Mouse (Mus musculus) kidney, embryonic 14.5 days (tissue): ENCODE measurements around the gene Pdx1. TPM values are rescaled to one million over a fixed set of nuclear protein-coding genes. Genes with fewer than 3 reads are reported as not detected.
A peak's percentile ranks its signal among the peaks of the same experiment; 100 is the strongest.

Experiments
- ATAC-seq: fragments of 200-750 bp; cut with Nextera tagmentation; 2 replicates; pipeline ENCODE4 v1.8.0; 2017; ENCODE audit warnings: moderate number of reproducible peaks, mild to moderate bottlenecking, moderate TSS enrichment, moderate library complexity; ENCODE audit not compliant: low FRiP score, low TSS enrichment
- H3K27ac ChIP-seq: fragments of 300-500 bp; sonication (generic); 2 replicates; pipeline ENCODE4 v1.5.1; 2014; ENCODE audit warnings: low read depth, mild to moderate bottlenecking, low read length, moderate library complexity, mixed read lengths
- H3K27me3 ChIP-seq: fragments of 300-500 bp; sonication (generic); 2 replicates; pipeline ENCODE4 v1.6.1; 2014; ENCODE audit warnings: mild to moderate bottlenecking, low read length; ENCODE audit not compliant: control insufficient read depth, insufficient read depth
- H3K36me3 ChIP-seq: fragments of 300-500 bp; sonication (generic); 2 replicates; pipeline ENCODE4 v1.6.1; 2014; ENCODE audit warnings: low read length, mixed read lengths; ENCODE audit not compliant: control insufficient read depth, insufficient read depth
- H3K4me1 ChIP-seq: fragments of 300-500 bp; sonication (generic); 2 replicates; pipeline ENCODE4 v1.6.1; 2014; ENCODE audit warnings: low read length, mixed read lengths; ENCODE audit not compliant: control insufficient read depth, insufficient read depth
- H3K4me2 ChIP-seq: fragments of 300-500 bp; sonication (generic); replicated peaks from 2 replicates; pipeline ENCODE4 v1.6.1; 2014; ENCODE audit warnings: low read depth, mild to moderate bottlenecking, low read length
- H3K4me3 ChIP-seq: fragments of 300-500 bp; sonication (generic); 2 replicates; pipeline ENCODE4 v1.5.1; 2014; ENCODE audit warnings: mild to moderate bottlenecking, low read length
- H3K9ac ChIP-seq: fragments of 300-500 bp; sonication (generic); 2 replicates; pipeline ENCODE4 v1.6.1; 2014; ENCODE audit warnings: low read depth, mild to moderate bottlenecking, low read length, moderate library complexity
- H3K9me3 ChIP-seq: fragments of 300-500 bp; sonication (generic); 2 replicates; pipeline ENCODE4 v1.6.1; 2016; ENCODE audit warnings: low read length; ENCODE audit not compliant: control insufficient read depth
- WGBS: fragments of 180-500 bp; shearing (Covaris S2); extraction: QIAGEN DNeasy Blood & Tissue Kit; methylation state at CpG from one replicate; pipeline ENCODE4 v1.1.7; 2014; 5-methylcytosine and 5-hydroxymethylcytosine counted together
- polyA plus RNA-seq: library from polyadenylated mRNA; unstranded; fragments of >200 nt; fragmentation: Nextera tagmentation; extraction: Ambion mirVana; gene quantifications from 2 replicates; pipeline ENCODE4 v1.2.1, GENCODE M21; 2014

Gene Pdx1
- polyA plus RNA-seq, 1 experiment from 2014 or later: 0.19 TPM

GRCm38 (mm10) chr5:147267434-147267833, 2.3 kb upstream of the Pdx1 start:
- H3K4me1 ChIP-seq: no peaks in the 10 kb centered on the region
- no peak overlapping the region for H3K4me2 ChIP-seq
- ATAC-seq: no peak
- H3K4me3 ChIP-seq: no peak overlapping the region
- H3K9ac ChIP-seq: no peak overlapping the region
- H3K27me3 ChIP-seq: peaks cover 84% of the 10 kb centered on the region
- WGBS: 3% methylated on average over 6 of the region's 6 CpGs
- H3K9me3 ChIP-seq: no peaks in the 10 kb centered on the region
- H3K27ac ChIP-seq: no peak overlapping the region
- H3K36me3 ChIP-seq: no peaks in the 10 kb centered on the region

GRCm38 (mm10) chr5:147268728-147269127, 1.0 kb upstream of the Pdx1 start:
- Histone ChIP-seq H3K36me3 (no peaks in the 10 kb centered on the region), H3K4me1 (no peaks in the 10 kb centered on the region), H3K9me3 (no peaks in the 10 kb centered on the region), H3K27ac (no peak overlapping the region), H3K4me3 (no peak overlapping the region), H3K4me2 (no peak overlapping the region), H3K9ac (no peak overlapping the region), H3K27me3 (peaks cover 87% of the 10 kb centered on the region)
- WGBS: under 1% methylated on average over 8 of the region's 8 CpGs
- no peak for ATAC-seq

- Histone ChIP-seq H3K27me3 (peaks cover 87% of the 10 kb centered on the region), H3K4me2 (no peak overlapping the region), H3K4me3 (no peak overlapping the region), H3K4me1 (no peaks in the 10 kb centered on the region), H3K9ac (no peak overlapping the region), H3K27ac (no peak overlapping the region), H3K9me3 (no peaks in the 10 kb centered on the region), H3K36me3 (no peaks in the 10 kb centered on the region)
- ATAC-seq: no peak
- 3% methylated on average over 6 of the region's 6 CpGs for WGBS
Measured at GRCm38 (mm10) chr5:147269371-147269770, 388 bp upstream of the Pdx1 start.

- Histone ChIP-seq H3K4me1 (no peaks in the 10 kb centered on the region), H3K36me3 (no peaks in the 10 kb centered on the region), H3K9ac (no peak overlapping the region), H3K9me3 (no peaks in the 10 kb centered on the region), H3K27ac (no peak overlapping the region), H3K27me3 (peaks cover 90% of the 10 kb centered on the region), H3K4me2 (no peak overlapping the region), H3K4me3 (no peak overlapping the region)
- ATAC-seq: no peak
- WGBS: under 1% methylated on average over 29 of the region's 29 CpGs
Measured at GRCm38 (mm10) chr5:147270673-147271655, 1.2 kb downstream of the Pdx1 start.

- no peak overlapping the region for H3K27ac ChIP-seq
- no peak overlapping the region for H3K4me3 ChIP-seq
- H3K9ac ChIP-seq: no peak overlapping the region
- H3K9me3 ChIP-seq: no peaks in the 10 kb centered on the region
- no peaks in the 10 kb centered on the region for H3K36me3 ChIP-seq
- H3K4me2 ChIP-seq: no peak overlapping the region
- H3K27me3 ChIP-seq: peaks cover 90% of the 10 kb centered on the region
- no peaks in the 10 kb centered on the region for H3K4me1 ChIP-seq
- ATAC-seq: no peak
- 4% methylated on average over 12 of the region's 12 CpGs for WGBS
Measured at GRCm38 (mm10) chr5:147272046-147272807, 2.5 kb downstream of the Pdx1 start.

GRCm38 (mm10) chr5:147272808-147273345, 3.1 kb downstream of the Pdx1 start:
- Histone ChIP-seq H3K4me2 (no peak overlapping the region), H3K4me1 (no peaks in the 10 kb centered on the region), H3K27me3 (peaks cover 91% of the 10 kb centered on the region), H3K4me3 (no peak overlapping the region), H3K27ac (no peak overlapping the region), H3K9ac (no peak overlapping the region), H3K36me3 (no peaks in the 10 kb centered on the region), H3K9me3 (no peaks in the 10 kb centered on the region)
- under 1% methylated on average over 10 of the region's 10 CpGs for WGBS
- ATAC-seq: no peak

- no peaks in the 10 kb centered on the region for H3K9me3 ChIP-seq
- no peak overlapping the region for H3K4me2 ChIP-seq
- H3K4me1 ChIP-seq: no peaks in the 10 kb centered on the region
- H3K36me3 ChIP-seq: no peaks in the 10 kb centered on the region
- no peak overlapping the region for H3K27ac ChIP-seq
- peaks cover 91% of the 10 kb centered on the region for H3K27me3 ChIP-seq
- WGBS: 1% methylated on average over 48 of the region's 48 CpGs
- no peak for ATAC-seq
- H3K9ac ChIP-seq: no peak overlapping the region
- H3K4me3 ChIP-seq: peak overlapping the region; percentile 9; the same call in 1 of the 2 replicates
Measured at GRCm38 (mm10) chr5:147274174-147275141, 4.7 kb downstream of the Pdx1 start.

GRCm38 (mm10) chr5:147275761-147276160, 6.0 kb downstream of the Pdx1 start:
- H3K4me1 ChIP-seq: no peaks in the 10 kb centered on the region
- no peaks in the 10 kb centered on the region for H3K36me3 ChIP-seq
- no peak for ATAC-seq
- no peaks in the 10 kb centered on the region for H3K9me3 ChIP-seq
- WGBS: 15% methylated on average over 3 of the region's 3 CpGs
- H3K4me2 ChIP-seq: no peak overlapping the region
- H3K27me3 ChIP-seq: peaks cover 88% of the 10 kb centered on the region
- no peak overlapping the region for H3K9ac ChIP-seq
- no peak overlapping the region for H3K4me3 ChIP-seq
- H3K27ac ChIP-seq: no peak overlapping the region
